Mouse (Mus musculus) megakaryocyte, embryonic 14.5 days (primary cell): Measurements from ENCODE around the gene Arfgap2.

Experiments
- FLI1 ChIP-seq: IDR thresholded peaks from 2 replicates; pipeline ENCODE4 v1.6.1; 2012; ENCODE audit warnings: low read length, inconsistent platforms, mixed read lengths
- GATA1 ChIP-seq: IDR thresholded peaks from 3 replicates; pipeline ENCODE4 v1.6.1; 2012; ENCODE audit warnings: mixed read lengths, low read length, inconsistent platforms, borderline replicate concordance

- TF ChIP-seq GATA1 = no peak
- no peak for TF ChIP-seq FLI1
These were observed 57.7 kb downstream of the Arfgap2 start for GRCm38 (mm10) chr2:91322490-91322889.
